Mouse (Mus musculus) lung, adult 2 months (tissue): Measurements from ENCODE around the gene P4ha3. TPM values are rescaled to one million over a fixed set of nuclear protein-coding genes. Genes with fewer than 3 reads are reported as not detected.

ENCODE experiments used
- DNase-seq: peaks from one replicate; pipeline ENCODE4 v3.0.0; 2022
- H3K4me1 ChIP-seq: fragments of 200-500 bp; 2 replicates; pipeline ENCODE4 v1.6.1; 2011; ENCODE audit warnings: low read length; ENCODE audit not compliant: control insufficient read depth, insufficient read depth
- H3K4me3 ChIP-seq: fragments of 200-500 bp; replicated peaks from 2 replicates; pipeline ENCODE3; 2011; ENCODE audit warnings: low read depth, mild to moderate bottlenecking, control low read depth, low read length; ENCODE audit errors: extremely low read depth
- CTCF ChIP-seq: fragments of 200-500 bp; IDR thresholded peaks from 2 replicates; pipeline ENCODE4 v1.5.1; 2011; ENCODE audit warnings: mild to moderate bottlenecking, low read length, control low read depth; ENCODE audit not compliant: insufficient read depth
- POLR2A ChIP-seq: fragments of 200-500 bp; IDR thresholded peaks from 2 replicates; pipeline ENCODE4 v1.6.1; 2011; ENCODE audit warnings: low read depth, mild to moderate bottlenecking, control low read depth, low read length, borderline replicate concordance; ENCODE audit errors: extremely low read depth
- WGBS: fragments of 180-500 bp; shearing (Covaris S2); methylation state at CpG from one replicate; pipeline ENCODE4 v1.1.7; 2018; 5-methylcytosine and 5-hydroxymethylcytosine counted together
- polyA plus RNA-seq: library from polyadenylated mRNA; depleted of rRNA; stranded (reverse); fragments of >200 nt; gene quantifications from 2 replicates; pipeline ENCODE4 v1.2.3, GENCODE M21; 2012

The P4ha3 gene
- polyA plus RNA-seq, 1 experiment = 0.77 TPM

GRCm38 (mm10) chr7:100274507-100274906 lies 10.8 kb upstream of the P4ha3 start:
- H3K4me3 ChIP-seq = no peak overlapping the region
- DNase-seq = no peak
- WGBS = 72% methylated on average over 6 of the region's 6 CpGs
- TF ChIP-seq CTCF (no peak), POLR2A (no peak)
- no peaks in the 10 kb centered on the region for H3K4me1 ChIP-seq

- 49% methylated on average over 2 of the region's 2 CpGs for WGBS
- no peak for DNase-seq
- Histone ChIP-seq H3K4me1 (no peaks in the 10 kb centered on the region), H3K4me3 (no peak overlapping the region)
- TF ChIP-seq CTCF (no peak), POLR2A (no peak)
Measured at GRCm38 (mm10) chr7:100276397-100276796, 8.9 kb upstream of the P4ha3 start.

GRCm38 (mm10) chr7:100279803-100280202 lies 5.5 kb upstream of the P4ha3 start:
- WGBS = 0% methylated on average over 1 of the region's 1 CpGs
- no peaks in the 10 kb centered on the region for H3K4me1 ChIP-seq

GRCm38 (mm10) chr7:100281596-100281995 lies 3.7 kb upstream of the P4ha3 start:
- Histone ChIP-seq H3K4me1 (no peaks in the 10 kb centered on the region), H3K4me3 (no peak overlapping the region)
- TF ChIP-seq POLR2A (no peak), CTCF (no peak)
- no peak for DNase-seq
- WGBS = 56% methylated on average over 3 of the region's 3 CpGs

More at GRCm38 (mm10) chr7:100279803-100280202, 5.5 kb upstream of the P4ha3 start:
- DNase-seq = peak; percentile 13
- TF ChIP-seq CTCF = 0 out of 2 replicates have a peak, but pooled peaks have one; percentile 27
- TF ChIP-seq POLR2A = no peak
- H3K4me3 ChIP-seq = no peak overlapping the region

- H3K4me1 ChIP-seq = 0 out of 2 replicates have a peak, but pooled peaks cover 2% of the 10 kb centered on the region
- TF ChIP-seq POLR2A (no peak), CTCF (no peak)
- no peak for DNase-seq
- no peak overlapping the region for H3K4me3 ChIP-seq
- WGBS = 61% methylated on average over 3 of the region's 3 CpGs
Measured at GRCm38 (mm10) chr7:100283298-100283697, 2.0 kb upstream of the P4ha3 start.

GRCm38 (mm10) chr7:100287748-100288578 lies 2.6 kb downstream of the P4ha3 start:
- TF ChIP-seq POLR2A = no peak
- Histone ChIP-seq H3K4me1 (0 out of 2 replicates have a peak, but pooled peaks cover 3% of the 10 kb centered on the region), H3K4me3 (no peak overlapping the region)
- WGBS = 24% methylated on average over 7 of the region's 7 CpGs
- DNase-seq = peak; percentile 51

GRCm38 (mm10) chr7:100288622-100289021 lies 3.3 kb downstream of the P4ha3 start:
- TF ChIP-seq CTCF = no peak
- TF ChIP-seq POLR2A = no peak
- peak; percentile 43 for DNase-seq
- no peak overlapping the region for H3K4me3 ChIP-seq
- 51% methylated on average over 11 of the region's 11 CpGs for WGBS
- H3K4me1 ChIP-seq = 0 out of 2 replicates have a peak, but pooled peaks cover 3% of the 10 kb centered on the region

GRCm38 (mm10) chr7:100293546-100293945 lies 8.2 kb downstream of the P4ha3 start:
- no peak for DNase-seq
- no peak for TF ChIP-seq POLR2A
- no peak for TF ChIP-seq CTCF
- 74% methylated on average over 8 of the region's 8 CpGs for WGBS
- Histone ChIP-seq H3K4me1 (no peaks in the 10 kb centered on the region), H3K4me3 (no peak overlapping the region)

- 93% methylated on average over 2 of the region's 2 CpGs for WGBS
- no peak overlapping the region for H3K4me3 ChIP-seq
- no peak for TF ChIP-seq POLR2A
- no peak for TF ChIP-seq CTCF
- H3K4me1 ChIP-seq = no peaks in the 10 kb centered on the region
- no peak for DNase-seq
Measured at GRCm38 (mm10) chr7:100295745-100296144, 10.4 kb downstream of the P4ha3 start.

GRCm38 (mm10) chr7:100296699-100297098 lies 11.4 kb downstream of the P4ha3 start:
- Histone ChIP-seq H3K4me1 (no peaks in the 10 kb centered on the region), H3K4me3 (no peak overlapping the region)
- WGBS = 79% methylated on average over 6 of the region's 6 CpGs
- TF ChIP-seq CTCF (no peak), POLR2A (no peak)
- DNase-seq = no peak

GRCm38 (mm10) chr7:100298861-100299510 lies 13.7 kb downstream of the P4ha3 start:
- no peaks in the 10 kb centered on the region for H3K4me1 ChIP-seq
- 79% methylated on average over 14 of the region's 14 CpGs for WGBS
- DNase-seq = no peak
- TF ChIP-seq CTCF = no peak
- no peak for TF ChIP-seq POLR2A
- H3K4me3 ChIP-seq = no peak overlapping the region
